Comparison of ENCODE assay signal across 28 mouse cellular contexts in the genomic region with DNA sequence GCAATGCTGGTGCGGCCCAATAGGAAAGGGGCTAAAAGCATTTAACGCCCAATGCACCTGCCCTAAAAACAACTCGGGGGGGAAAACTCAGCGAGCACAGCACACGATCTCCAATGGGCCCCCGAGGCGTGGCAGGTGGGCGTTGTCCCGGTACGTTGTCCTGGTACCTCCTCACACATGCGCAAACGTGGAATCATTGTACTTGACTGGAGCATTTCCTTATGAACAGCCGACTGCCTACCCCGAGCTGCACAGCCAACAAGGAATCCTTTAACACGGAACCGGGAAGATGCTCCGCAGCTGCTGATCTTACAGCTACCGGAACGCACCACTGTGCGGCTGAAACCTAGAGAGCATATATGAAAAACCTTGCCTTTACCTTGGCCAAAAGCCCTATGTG. TPM values are rescaled to one million over a fixed set of nuclear protein-coding genes. Genes with fewer than 3 reads are reported as not detected.
"Had no signal": no experiment of that assay in that cellular context is flagged by ENCODE, and none has a peak within 500 bp of the region (broad histone marks: within the 10 kb centered on the region; RNA-seq: fewer than 3 reads in every experiment).

No protein-coding gene starts in this region.

- H3K4me3 ChIP-seq: layer of hippocampus, adult 2 months; liver, embryonic 13.5 days; midbrain, embryonic 12.5 days; midbrain, embryonic 15.5 days; neural tube, embryonic 12.5 days; neural tube, embryonic 15.5 days had no signal

- H3K4me1 ChIP-seq: liver, embryonic 13.5 days; midbrain, embryonic 12.5 days; midbrain, embryonic 15.5 days; neural tube, embryonic 12.5 days; neural tube, embryonic 15.5 days had no signal

- H3K9me3 ChIP-seq: liver, embryonic 13.5 days; midbrain, embryonic 12.5 days; midbrain, embryonic 15.5 days; neural tube, embryonic 12.5 days; neural tube, embryonic 15.5 days had no signal

- ATAC-seq: midbrain, embryonic 15.5 days had no signal

- H3K9ac ChIP-seq: liver, embryonic 13.5 days; midbrain, embryonic 12.5 days; midbrain, embryonic 15.5 days; neural tube, embryonic 12.5 days; neural tube, embryonic 15.5 days had no signal

- H3K36me3 ChIP-seq: liver, embryonic 13.5 days; midbrain, embryonic 12.5 days; midbrain, embryonic 15.5 days; neural tube, embryonic 12.5 days; neural tube, embryonic 15.5 days had no signal

- DNase-seq: kidney, postnatal 25 days; layer of hippocampus, adult 9-11 months; liver, embryonic 13.5 days; lung, adult 2 months; lung, postnatal 14 days; lung, postnatal 4 days; right cerebral cortex, adult 18-20 months; right cerebral cortex, postnatal 14 days; right cerebral cortex, postnatal 4 days; thymus, postnatal 36 days had no signal

- H3K4me2 ChIP-seq: liver, embryonic 13.5 days; midbrain, embryonic 12.5 days; midbrain, embryonic 15.5 days; neural tube, embryonic 12.5 days; neural tube, embryonic 15.5 days had no signal

- H3K27ac ChIP-seq: kidney, postnatal 0 days; layer of hippocampus, adult 2 months; liver, embryonic 13.5 days; midbrain, embryonic 12.5 days; midbrain, embryonic 15.5 days; neural tube, embryonic 12.5 days; neural tube, embryonic 15.5 days had no signal

- H3K27me3 ChIP-seq: midbrain, embryonic 12.5 days; midbrain, embryonic 15.5 days; neural tube, embryonic 15.5 days had no signal

RNA-seq across cellular contexts. Expression of a gene that starts 6.8 kb away (rescaled TPM):
- total RNA-seq: liver, adult 2 months; megakaryocyte, adult 5-6 weeks had no signal
- polyA plus RNA-seq: kidney, embryonic 14.5 days; kidney, postnatal 0 days; limb, embryonic 11.5 days; liver, adult 2 months; liver, embryonic 13.5 days; liver, embryonic 16.5 days; lung, adult 2 months; lung, embryonic 16.5 days; midbrain, embryonic 12.5 days; stomach, embryonic 14.5 days had no signal

RNA-seq across cellular contexts. Expression of a gene that starts 10.4 kb away (rescaled TPM):
- total RNA-seq: megakaryocyte, adult 5-6 weeks had no signal
- polyA plus RNA-seq: large intestine, adult 2 months; lung, adult 2 months; urinary bladder, adult 2 months had no signal

RNA-seq across cellular contexts. Expression of a gene that starts 23.6 kb away (rescaled TPM):
- total RNA-seq: layer of hippocampus, postnatal 25 days; left cerebral cortex, postnatal 25 days; liver, adult 2 months; megakaryocyte, adult 5-6 weeks had no signal
- polyA plus RNA-seq: kidney, embryonic 14.5 days; kidney, postnatal 0 days; large intestine, adult 2 months; limb, embryonic 11.5 days; limb, embryonic 14.5 days; liver, adult 2 months; liver, embryonic 16.5 days; lung, adult 2 months; lung, embryonic 16.5 days; midbrain, embryonic 12.5 days; midbrain, embryonic 15.5 days; neural tube, embryonic 12.5 days; neural tube, embryonic 15.5 days; stomach, embryonic 14.5 days; urinary bladder, adult 2 months had no signal
